Mouse (Mus musculus): ENCODE data around the gene Cmtm2b. TPM values are rescaled to one million over a fixed set of nuclear protein-coding genes. Genes with fewer than 3 reads are reported as not detected.
A peak's percentile ranks its signal among the peaks of the same experiment; 100 is the strongest.
"Not testable (repeated sequence)": the region's sequence is repeated elsewhere in the genome, so short reads cannot be mapped to it uniquely, and the experiment has no call there.

The Cmtm2b gene
- total RNA-seq (2014; rRNA removed) (not detected in 2 replicates), polyA plus RNA-seq (2012; rRNA removed) (not detected in 2 replicates)

- 88% methylated on average over 12 of the region's 12 CpGs for WGBS
- H3K36me3 ChIP-seq (ENCODE audit: control insufficient read depth, insufficient read depth, low read length); H3K9ac ChIP-seq (ENCODE audit: low read depth, low read length): not testable (repeated sequence)
Observed at GRCm38 (mm10) chr8:104321930-104322329, at the start of gene Cmtm2b. Gene Cmtm2b, plus strand, starts transcription at chr8:104322230.

GRCm38 (mm10) chr8:104293081-104293480, 28.9 kb upstream of the Cmtm2b start, which contains the start of gene Cmtm2a:
Gene Cmtm2a, minus strand, starts transcription at chr8:104293181.
- H3K79me2 ChIP-seq (ENCODE audit: control insufficient read depth, insufficient read depth, low read length); H3K4me3 ChIP-seq (ENCODE audit: insufficient read depth, low read depth, low read length); H3K36me3 ChIP-seq (ENCODE audit: control insufficient read depth, insufficient read depth, low read length); H3K4me1 ChIP-seq (ENCODE audit: control insufficient read depth, insufficient read depth, low read length); H3K27me3 ChIP-seq (ENCODE audit: control insufficient read depth, insufficient read depth, low read length); DNase-seq (ENCODE audit: extremely low read depth, low read depth, low spot score); H3K9ac ChIP-seq (ENCODE audit: low read depth, low read length); H3K27ac ChIP-seq (replicated peaks; ENCODE audit: insufficient read depth, low read depth, low read length): not testable (repeated sequence)
- WGBS: 89% methylated on average over 12 of the region's 12 CpGs

More at GRCm38 (mm10) chr8:104321930-104322329, at the start of gene Cmtm2b:
- not testable (repeated sequence) for DNase-seq (ENCODE audit: extremely low read depth, low read depth, low spot score); H3K4me3 ChIP-seq (ENCODE audit: insufficient read depth, low read depth, low read length); H3K27ac ChIP-seq (replicated peaks; ENCODE audit: insufficient read depth, low read depth, low read length); H3K79me2 ChIP-seq (ENCODE audit: control insufficient read depth, insufficient read depth, low read length); H3K4me1 ChIP-seq (ENCODE audit: control insufficient read depth, insufficient read depth, low read length); H3K27me3 ChIP-seq (ENCODE audit: control insufficient read depth, insufficient read depth, low read length)

- H3K9ac ChIP-seq (ENCODE audit: low read depth, low read length): no peak overlapping the region
- no peaks in the 10 kb centered on the region for H3K36me3 ChIP-seq (ENCODE audit: control insufficient read depth, insufficient read depth, low read length)
- H3K79me2 ChIP-seq (ENCODE audit: control insufficient read depth, insufficient read depth, low read length): no peaks in the 10 kb centered on the region
- no peaks in the 10 kb centered on the region for H3K4me1 ChIP-seq (ENCODE audit: control insufficient read depth, insufficient read depth, low read length)
- 84% methylated on average over 1 of the region's 1 CpGs for WGBS
- no peak overlapping the region for H3K4me3 ChIP-seq (ENCODE audit: insufficient read depth, low read depth, low read length)
- TF ChIP-seq CTCF (IDR thresholded peaks at IDR 0.05; ENCODE audit: low read depth, low read length) (no peak), POLR2A (IDR thresholded peaks at IDR 0.05; ENCODE audit: extremely low read depth, insufficient read depth, low read length) (no peak)
- peak; percentile 34 for DNase-seq (ENCODE audit: extremely low read depth, low read depth, low spot score)
- no peak overlapping the region for H3K27ac ChIP-seq (replicated peaks; ENCODE audit: insufficient read depth, low read depth, low read length)
- no peaks in the 10 kb centered on the region for H3K27me3 ChIP-seq (ENCODE audit: control insufficient read depth, insufficient read depth, low read length)
Observed at GRCm38 (mm10) chr8:104294396-104294795, 27.6 kb upstream of the Cmtm2b start.

GRCm38 (mm10) chr8:104301577-104301976, 20.5 kb upstream of the Cmtm2b start:
- DNase-seq (ENCODE audit: extremely low read depth, low read depth, low spot score); H3K4me3 ChIP-seq (ENCODE audit: insufficient read depth, low read depth, low read length); H3K27ac ChIP-seq (replicated peaks; ENCODE audit: insufficient read depth, low read depth, low read length); H3K79me2 ChIP-seq (ENCODE audit: control insufficient read depth, insufficient read depth, low read length); H3K27me3 ChIP-seq (ENCODE audit: control insufficient read depth, insufficient read depth, low read length); H3K9ac ChIP-seq (ENCODE audit: low read depth, low read length); H3K36me3 ChIP-seq (ENCODE audit: control insufficient read depth, insufficient read depth, low read length); H3K4me1 ChIP-seq (ENCODE audit: control insufficient read depth, insufficient read depth, low read length): not testable (repeated sequence)
- 44% methylated on average over 3 of the region's 3 CpGs for WGBS

- H3K9ac ChIP-seq (ENCODE audit: low read depth, low read length); H3K36me3 ChIP-seq (ENCODE audit: control insufficient read depth, insufficient read depth, low read length); H3K27ac ChIP-seq (replicated peaks; ENCODE audit: insufficient read depth, low read depth, low read length); H3K4me1 ChIP-seq (ENCODE audit: control insufficient read depth, insufficient read depth, low read length); DNase-seq (ENCODE audit: extremely low read depth, low read depth, low spot score); H3K27me3 ChIP-seq (ENCODE audit: control insufficient read depth, insufficient read depth, low read length); H3K4me3 ChIP-seq (ENCODE audit: insufficient read depth, low read depth, low read length); H3K79me2 ChIP-seq (ENCODE audit: control insufficient read depth, insufficient read depth, low read length): not testable (repeated sequence)
- 92% methylated on average over 4 of the region's 4 CpGs for WGBS
Observed at GRCm38 (mm10) chr8:104302536-104302935, 19.5 kb upstream of the Cmtm2b start.

GRCm38 (mm10) chr8:104304962-104305361, 17.1 kb upstream of the Cmtm2b start:
- no peak for DNase-seq (ENCODE audit: extremely low read depth, low read depth, low spot score)

GRCm38 (mm10) chr8:104308341-104308740, 13.7 kb upstream of the Cmtm2b start:
- H3K36me3 ChIP-seq (ENCODE audit: control insufficient read depth, insufficient read depth, low read length); H3K27ac ChIP-seq (replicated peaks; ENCODE audit: insufficient read depth, low read depth, low read length); H3K4me3 ChIP-seq (ENCODE audit: insufficient read depth, low read depth, low read length); H3K9ac ChIP-seq (ENCODE audit: low read depth, low read length); DNase-seq (ENCODE audit: extremely low read depth, low read depth, low spot score); H3K79me2 ChIP-seq (ENCODE audit: control insufficient read depth, insufficient read depth, low read length); H3K4me1 ChIP-seq (ENCODE audit: control insufficient read depth, insufficient read depth, low read length); H3K27me3 ChIP-seq (ENCODE audit: control insufficient read depth, insufficient read depth, low read length): not testable (repeated sequence)
- WGBS: 46% methylated on average over 6 of the region's 6 CpGs

More at GRCm38 (mm10) chr8:104304962-104305361, 17.1 kb upstream of the Cmtm2b start:
- Histone ChIP-seq H3K27ac (replicated peaks; ENCODE audit: insufficient read depth, low read depth, low read length) (no peak overlapping the region), H3K27me3 (ENCODE audit: control insufficient read depth, insufficient read depth, low read length) (no peaks in the 10 kb centered on the region), H3K4me1 (ENCODE audit: control insufficient read depth, insufficient read depth, low read length) (no peaks in the 10 kb centered on the region), H3K9ac (ENCODE audit: low read depth, low read length) (no peak overlapping the region), H3K36me3 (ENCODE audit: control insufficient read depth, insufficient read depth, low read length) (no peaks in the 10 kb centered on the region), H3K79me2 (ENCODE audit: control insufficient read depth, insufficient read depth, low read length) (no peaks in the 10 kb centered on the region), H3K4me3 (ENCODE audit: insufficient read depth, low read depth, low read length) (no peak overlapping the region)
- WGBS: 82% methylated on average over 11 of the region's 11 CpGs
- TF ChIP-seq POLR2A (IDR thresholded peaks at IDR 0.05; ENCODE audit: extremely low read depth, insufficient read depth, low read length) (no peak), CTCF (IDR thresholded peaks at IDR 0.05; ENCODE audit: low read depth, low read length) (no peak)

GRCm38 (mm10) chr8:104309441-104310155, 12.4 kb upstream of the Cmtm2b start, which contains the start of the genes Gm45711 and Cmtm1:
Gene Gm45711, minus strand, starts transcription at chr8:104310081.
Gene Cmtm1, minus strand, starts transcription at chr8:104310145.
- not testable (repeated sequence) for H3K9ac ChIP-seq (ENCODE audit: low read depth, low read length); H3K79me2 ChIP-seq (ENCODE audit: control insufficient read depth, insufficient read depth, low read length); H3K36me3 ChIP-seq (ENCODE audit: control insufficient read depth, insufficient read depth, low read length); H3K4me1 ChIP-seq (ENCODE audit: control insufficient read depth, insufficient read depth, low read length); H3K27ac ChIP-seq (replicated peaks; ENCODE audit: insufficient read depth, low read depth, low read length); H3K27me3 ChIP-seq (ENCODE audit: control insufficient read depth, insufficient read depth, low read length); H3K4me3 ChIP-seq (ENCODE audit: insufficient read depth, low read depth, low read length)
- 73% methylated on average over 36 of the region's 36 CpGs for WGBS
- DNase-seq (ENCODE audit: extremely low read depth, low read depth, low spot score): peak; percentile 20

GRCm38 (mm10) chr8:104312023-104312422, 10.0 kb upstream of the Cmtm2b start:
- not testable (repeated sequence) for H3K27ac ChIP-seq (replicated peaks; ENCODE audit: insufficient read depth, low read depth, low read length); H3K27me3 ChIP-seq (ENCODE audit: control insufficient read depth, insufficient read depth, low read length); H3K9ac ChIP-seq (ENCODE audit: low read depth, low read length); H3K36me3 ChIP-seq (ENCODE audit: control insufficient read depth, insufficient read depth, low read length); DNase-seq (ENCODE audit: extremely low read depth, low read depth, low spot score); H3K4me1 ChIP-seq (ENCODE audit: control insufficient read depth, insufficient read depth, low read length); H3K4me3 ChIP-seq (ENCODE audit: insufficient read depth, low read depth, low read length); H3K79me2 ChIP-seq (ENCODE audit: control insufficient read depth, insufficient read depth, low read length)
- 91% methylated on average over 3 of the region's 3 CpGs for WGBS
